Mouse (Mus musculus) kidney, adult 2 months (tissue): Measurements from ENCODE around the gene Haus6.

ENCODE experiments used
- CTCF ChIP-seq: fragments of 200-500 bp; conservative IDR thresholded peaks from 2 replicates; pipeline ENCODE4 v1.5.1; 2011; ENCODE audit warnings: low read depth, mild to moderate bottlenecking, control low read depth, low read length, moderate library complexity, mixed read lengths; ENCODE audit not compliant: insufficient read depth, insufficient read length
- POLR2A ChIP-seq: fragments of 200-500 bp; IDR thresholded peaks from one replicate; pipeline ENCODE4 v1.6.1; 2011; ENCODE audit warnings: low read depth, low read length, control low read depth

DNA sequence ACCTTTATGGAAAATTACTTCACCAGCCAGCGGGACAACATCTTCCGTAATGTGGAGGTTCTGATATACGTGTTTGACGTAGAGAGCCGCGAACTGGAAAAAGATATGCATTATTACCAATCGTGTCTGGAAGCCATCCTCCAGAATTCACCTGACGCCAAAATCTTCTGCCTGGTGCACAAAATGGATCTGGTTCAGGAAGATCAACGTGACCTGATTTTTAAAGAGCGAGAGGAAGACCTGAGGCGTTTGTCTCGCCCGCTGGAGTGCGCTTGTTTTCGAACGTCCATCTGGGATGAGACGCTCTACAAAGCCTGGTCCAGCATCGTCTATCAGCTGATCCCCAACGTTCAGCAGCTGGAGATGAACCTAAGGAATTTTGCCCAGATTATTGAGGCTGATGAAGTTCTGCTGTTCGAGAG, 35.7 kb downstream of the Haus6 start:
- TF ChIP-seq POLR2A (no peak), CTCF (no peak)
